Comparison of ENCODE assay signal across 9 mouse cellular contexts in genomic region chr5:138195463-138195862, GRCm38 (mm10). TPM values are rescaled to one million over a fixed set of nuclear protein-coding genes. Genes with fewer than 3 reads are reported as not detected.
DNase-seq lines count a peak whose midpoint lies in the region; ATAC-seq and TF ChIP-seq lines count a peak whose summit lies in the region.
"Had no signal": no experiment of that assay in that cellular context is flagged by ENCODE, and none has a peak within 500 bp of the region (broad histone marks: within the 10 kb centered on the region; RNA-seq: fewer than 3 reads in every experiment).

No protein-coding gene starts in this region.

- H3K27me3 ChIP-seq in heart, embryonic 14.5 days (ENCODE audit: control insufficient read depth, insufficient read depth, low read length), result no peaks in the 10 kb centered on the region
- H3K27me3 ChIP-seq in embryonic facial prominence, embryonic 13.5 days, result no peaks in the 10 kb centered on the region
- no peaks in the 10 kb centered on the region for H3K27me3 ChIP-seq in intestine, embryonic 15.5 days (replicated peaks)
- no peaks in the 10 kb centered on the region for H3K27me3 ChIP-seq in midbrain, postnatal 0 days (ENCODE audit: insufficient read depth, low read length)

- no peak for ATAC-seq in heart, embryonic 14.5 days (ENCODE audit: insufficient number of reproducible peaks, insufficient read depth, low FRiP score, low read depth)
- no peak for ATAC-seq in embryonic facial prominence, embryonic 13.5 days (ENCODE audit: insufficient number of reproducible peaks, insufficient read depth, low FRiP score, low TSS enrichment, low read depth)
- ATAC-seq in intestine, embryonic 15.5 days, result no peak
- ATAC-seq in midbrain, postnatal 0 days (ENCODE audit: low FRiP score), result no peak

- H3K4me3 ChIP-seq in heart, embryonic 14.5 days (ENCODE audit: control insufficient read depth in 1 of 2, insufficient read depth in 1 of 2, low read depth in 1 of 2, low read length in 2 of 2), result peak overlapping the region in 1 of 2 experiments; percentile 54; a peak in 2 of 4 replicates
- H3K4me3 ChIP-seq in embryonic facial prominence, embryonic 13.5 days, result peak overlapping the region; percentile 73
- 0 out of 2 replicates have a peak overlapping the region, but pooled peaks have one; percentile 70 for H3K4me3 ChIP-seq in intestine, embryonic 15.5 days (replicated peaks)
- peak overlapping the region; percentile 76 for H3K4me3 ChIP-seq in midbrain, postnatal 0 days (ENCODE audit: low read depth, low read length)

- H3K4me1 ChIP-seq in heart, embryonic 14.5 days (ENCODE audit: control insufficient read depth in 2 of 2, insufficient read depth in 2 of 2, low read length in 2 of 2), result peaks cover 3 to 4% of the 10 kb centered on the region in 2 experiments; a peak in 3 of 4 replicates
- H3K4me1 ChIP-seq in embryonic facial prominence, embryonic 13.5 days, result peaks cover 6% of the 10 kb centered on the region
- peaks cover 5% of the 10 kb centered on the region; the same call in 1 of the 2 replicates for H3K4me1 ChIP-seq in intestine, embryonic 15.5 days (replicated peaks)
- H3K4me1 ChIP-seq in midbrain, postnatal 0 days (ENCODE audit: insufficient read depth, low read length), result peaks cover 3% of the 10 kb centered on the region; the same call in 1 of the 2 replicates

- DNase-seq in heart, adult 9 months (ENCODE audit: low spot score in 2 of 2), result no peak
- no peak for DNase-seq in midbrain, postnatal 0 days (ENCODE audit: low spot score)
- no peak for DNase-seq in gastrocnemius, postnatal 4 days (ENCODE audit: low spot score in 2 of 2)
- no peak for DNase-seq in cerebellum, postnatal 14 days
- DNase-seq in testis, postnatal 14 days (ENCODE audit: low spot score), result no peak

- no peak for TF ChIP-seq CTCF in midbrain, postnatal 0 days (IDR thresholded peaks at IDR 0.05)

- 0 out of 4 replicates have a peak overlapping the region, but pooled peaks of 1 of the 2 experiments have one; percentile 76 for H3K27ac ChIP-seq in heart, embryonic 14.5 days (replicated peaks in 1 of 2; ENCODE audit: control insufficient read depth in 1 of 2, insufficient read depth in 1 of 2, low read depth in 2 of 2, low read length in 2 of 2)
- H3K27ac ChIP-seq in embryonic facial prominence, embryonic 13.5 days, result no peak overlapping the region
- no peak overlapping the region for H3K27ac ChIP-seq in intestine, embryonic 15.5 days
- H3K27ac ChIP-seq in midbrain, postnatal 0 days (ENCODE audit: low read depth, low read length), result no peak overlapping the region

- H3K36me3 ChIP-seq in heart, embryonic 14.5 days (ENCODE audit: control insufficient read depth, insufficient read depth, low read length), result peaks cover 21% of the 10 kb centered on the region
- peaks cover 27% of the 10 kb centered on the region for H3K36me3 ChIP-seq in embryonic facial prominence, embryonic 13.5 days
- 0 out of 2 replicates have a peak, but pooled peaks cover 4% of the 10 kb centered on the region for H3K36me3 ChIP-seq in intestine, embryonic 15.5 days
- peaks cover 12% of the 10 kb centered on the region; the same call in 1 of the 2 replicates for H3K36me3 ChIP-seq in midbrain, postnatal 0 days (ENCODE audit: insufficient read depth, low read length)

- peak overlapping the region; percentile 91 for H3K4me2 ChIP-seq in heart, embryonic 14.5 days (ENCODE audit: low read length)
- peak overlapping the region; percentile 96 for H3K4me2 ChIP-seq in embryonic facial prominence, embryonic 13.5 days
- peak overlapping the region; percentile 90 for H3K4me2 ChIP-seq in intestine, embryonic 15.5 days (replicated peaks)
- peak overlapping the region; percentile 95 for H3K4me2 ChIP-seq in midbrain, postnatal 0 days (ENCODE audit: low read depth, low read length, poor library complexity, severe bottlenecking)

- H3K9me3 ChIP-seq in heart, embryonic 14.5 days (ENCODE audit: control insufficient read depth, low read length), result no peaks in the 10 kb centered on the region
- no peaks in the 10 kb centered on the region for H3K9me3 ChIP-seq in embryonic facial prominence, embryonic 13.5 days
- H3K9me3 ChIP-seq in intestine, embryonic 15.5 days, result no peaks in the 10 kb centered on the region
- no peaks in the 10 kb centered on the region for H3K9me3 ChIP-seq in midbrain, postnatal 0 days (ENCODE audit: low read length)
- H3K9me3 ChIP-seq: megakaryocyte, embryonic 14.5 days had no signal

- peak overlapping the region; percentile 81 for H3K9ac ChIP-seq in heart, embryonic 14.5 days (ENCODE audit: low read length)
- H3K9ac ChIP-seq in embryonic facial prominence, embryonic 13.5 days, result peak overlapping the region; percentile 92
- peak overlapping the region; percentile 83; the same call in 1 of the 2 replicates for H3K9ac ChIP-seq in intestine, embryonic 15.5 days
- H3K9ac ChIP-seq in midbrain, postnatal 0 days (replicated peaks; ENCODE audit: low read length, poor library complexity, severe bottlenecking), result peak overlapping the region; percentile 86

- WGBS in heart, embryonic 14.5 days, result 80% methylated on average over 7 of the region's 7 CpGs
- WGBS in embryonic facial prominence, embryonic 13.5 days, result 75% methylated on average over 7 of the region's 7 CpGs
- 73% methylated on average over 7 of the region's 7 CpGs for WGBS in intestine, embryonic 15.5 days
- 64% methylated on average over 7 of the region's 7 CpGs for WGBS in midbrain, postnatal 0 days

RNA-seq across cellular contexts. Expression of gene Mblac1, which starts 1.3 kb away (rescaled TPM):
- polyA plus RNA-seq in heart, embryonic 14.5 days (2014; fragmentation: Nextera tagmentation; extraction: Ambion mirVana), result 6.1 and 6.5 TPM in 2 replicates
- 9.0 and 9.3 TPM in 2 replicates for polyA plus RNA-seq in embryonic facial prominence, embryonic 13.5 days (2015; fragmentation: Nextera tagmentation; extraction: Ambion mirVana)
- polyA plus RNA-seq in intestine, embryonic 15.5 days (2015; fragmentation: Nextera tagmentation; extraction: Ambion mirVana), result 7.5 TPM in 2 replicates
- 15.6 and 16.2 TPM in 2 replicates for total RNA-seq in midbrain, postnatal 0 days (2014; rRNA removed)
- 11.2 and 11.9 TPM in 2 replicates for polyA plus RNA-seq in midbrain, postnatal 0 days (2015; fragmentation: Nextera tagmentation; extraction: Ambion mirVana)
- total RNA-seq in gastrocnemius, postnatal 4 days (2021), result 1 to 10 TPM; 5.6 to 5.7 TPM

RNA-seq across cellular contexts. Expression of gene Cnpy4, which starts 8.2 kb away (rescaled TPM):
- polyA plus RNA-seq in heart, embryonic 14.5 days (2014; fragmentation: Nextera tagmentation; extraction: Ambion mirVana), result 18.5 and 22.8 TPM in 2 replicates
- 67.5 and 69.8 TPM in 2 replicates for polyA plus RNA-seq in embryonic facial prominence, embryonic 13.5 days (2015; fragmentation: Nextera tagmentation; extraction: Ambion mirVana)
- 37.0 and 38.8 TPM in 2 replicates for polyA plus RNA-seq in intestine, embryonic 15.5 days (2015; fragmentation: Nextera tagmentation; extraction: Ambion mirVana)
- total RNA-seq in midbrain, postnatal 0 days (2014; rRNA removed), result 11.7 and 14.0 TPM in 2 replicates
- polyA plus RNA-seq in midbrain, postnatal 0 days (2015; fragmentation: Nextera tagmentation; extraction: Ambion mirVana), result 21.7 and 21.8 TPM in 2 replicates
- 10 to 100 TPM; 18.9 to 19.9 TPM for total RNA-seq in gastrocnemius, postnatal 4 days (2021)

RNA-seq across cellular contexts. Expression of gene Taf6, which starts 8.2 kb away (rescaled TPM):
- 65.2 and 66.0 TPM in 2 replicates for polyA plus RNA-seq in heart, embryonic 14.5 days (2014; fragmentation: Nextera tagmentation; extraction: Ambion mirVana)
- polyA plus RNA-seq in embryonic facial prominence, embryonic 13.5 days (2015; fragmentation: Nextera tagmentation; extraction: Ambion mirVana), result 94.2 and 101 TPM in 2 replicates
- 67.8 and 70.0 TPM in 2 replicates for polyA plus RNA-seq in intestine, embryonic 15.5 days (2015; fragmentation: Nextera tagmentation; extraction: Ambion mirVana)
- total RNA-seq in midbrain, postnatal 0 days (2014; rRNA removed), result 61.1 and 90.3 TPM in 2 replicates
- 49.0 and 49.8 TPM in 2 replicates for polyA plus RNA-seq in midbrain, postnatal 0 days (2015; fragmentation: Nextera tagmentation; extraction: Ambion mirVana)
- 10 to 100 TPM; 31.0 to 33.6 TPM for total RNA-seq in gastrocnemius, postnatal 4 days (2021)

RNA-seq across cellular contexts. Expression of gene Mcm7, which starts 23.2 kb away (rescaled TPM):
- polyA plus RNA-seq in heart, embryonic 14.5 days (2014; fragmentation: Nextera tagmentation; extraction: Ambion mirVana), result 89.0 and 102 TPM in 2 replicates
- 191 and 201 TPM in 2 replicates for polyA plus RNA-seq in embryonic facial prominence, embryonic 13.5 days (2015; fragmentation: Nextera tagmentation; extraction: Ambion mirVana)
- polyA plus RNA-seq in intestine, embryonic 15.5 days (2015; fragmentation: Nextera tagmentation; extraction: Ambion mirVana), result 153 and 165 TPM in 2 replicates
- 27.8 and 31.0 TPM in 2 replicates for total RNA-seq in midbrain, postnatal 0 days (2014; rRNA removed)
- polyA plus RNA-seq in midbrain, postnatal 0 days (2015; fragmentation: Nextera tagmentation; extraction: Ambion mirVana), result 37.9 and 39.6 TPM in 2 replicates
- 10 to 100 TPM; 48.6 to 51.9 TPM for total RNA-seq in gastrocnemius, postnatal 4 days (2021)

RNA-seq across cellular contexts. Expression of gene Ap4m1, which starts 23.7 kb away (rescaled TPM):
- 9.4 and 9.6 TPM in 2 replicates for polyA plus RNA-seq in heart, embryonic 14.5 days (2014; fragmentation: Nextera tagmentation; extraction: Ambion mirVana)
- polyA plus RNA-seq in embryonic facial prominence, embryonic 13.5 days (2015; fragmentation: Nextera tagmentation; extraction: Ambion mirVana), result 35.7 and 37.5 TPM in 2 replicates
- polyA plus RNA-seq in intestine, embryonic 15.5 days (2015; fragmentation: Nextera tagmentation; extraction: Ambion mirVana), result 19.8 and 20.6 TPM in 2 replicates
- total RNA-seq in midbrain, postnatal 0 days (2014; rRNA removed), result 60.8 and 62.6 TPM in 2 replicates
- polyA plus RNA-seq in midbrain, postnatal 0 days (2015; fragmentation: Nextera tagmentation; extraction: Ambion mirVana), result 17.2 and 17.5 TPM in 2 replicates
- total RNA-seq in gastrocnemius, postnatal 4 days (2021), result 10 to 100 TPM; 22.1 to 24.1 TPM
